Mouse (Mus musculus) hindlimb bud, embryonic 11.5 days (tissue): ENCODE results near the gene Rgl3.
A peak's percentile ranks its signal among the peaks of the same experiment; 100 is the strongest.

Experiments
- DNase-seq: peaks from one replicate; pipeline ENCODE4 v3.0.0-alpha.2; 2012; ENCODE audit warnings: low read depth, low spot score; ENCODE audit errors: extremely low spot score

The Rgl3 gene

GRCm38 (mm10) chr9:21948790-21949189, 40.5 kb downstream of the Rgl3 start:
- no peak for DNase-seq

DNA sequence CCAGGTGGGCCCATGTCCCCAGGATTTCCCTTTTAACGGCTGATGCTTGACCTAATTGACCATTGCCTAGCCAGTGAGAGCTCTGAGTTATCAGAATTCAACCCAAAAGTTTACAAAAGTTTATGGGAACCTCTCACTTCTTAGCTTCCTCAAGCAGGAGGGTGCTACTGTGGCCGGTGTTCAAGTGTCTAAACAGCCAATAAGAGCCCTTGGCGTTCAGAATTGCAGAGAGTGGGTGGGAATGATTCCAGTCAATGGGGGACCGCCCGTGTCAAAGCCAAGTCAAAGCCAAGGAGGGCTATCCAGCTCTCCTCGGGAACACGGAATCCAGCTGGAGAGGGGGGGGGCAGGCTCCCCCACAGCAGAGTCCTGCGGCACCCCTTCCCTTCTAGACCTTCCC, 41.1 kb downstream of the Rgl3 start:
- no peak for DNase-seq

DNA sequence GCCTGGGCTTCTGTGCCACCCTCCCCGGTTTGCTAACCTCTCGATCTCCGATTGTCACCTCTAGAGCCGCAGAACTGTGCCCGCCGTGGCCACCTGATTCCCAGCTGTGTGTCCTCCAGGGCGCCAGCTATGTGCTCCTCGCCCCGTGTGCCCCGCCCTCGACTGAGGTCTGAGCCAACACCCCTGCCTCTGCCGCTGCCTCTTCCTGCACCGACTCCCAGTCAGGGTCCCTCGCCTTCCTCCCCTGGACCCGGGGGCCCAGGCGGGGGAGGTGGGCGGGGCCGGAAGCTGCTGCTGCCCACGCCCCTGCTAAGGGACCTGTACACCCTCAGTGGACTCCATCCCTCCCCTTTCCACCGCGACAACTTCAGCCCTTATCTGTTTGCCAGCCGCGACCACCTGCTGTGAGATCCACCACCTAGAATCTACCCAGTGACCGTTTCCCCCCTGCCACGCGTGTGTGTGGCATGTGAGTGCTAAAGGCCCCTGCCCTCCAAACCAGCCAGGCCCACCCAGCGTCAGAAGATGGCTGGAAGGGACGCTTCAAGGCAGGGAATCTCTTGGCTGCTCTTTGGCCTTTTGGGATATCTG, 41.6 kb downstream of the Rgl3 start:
- no peak for DNase-seq

DNA sequence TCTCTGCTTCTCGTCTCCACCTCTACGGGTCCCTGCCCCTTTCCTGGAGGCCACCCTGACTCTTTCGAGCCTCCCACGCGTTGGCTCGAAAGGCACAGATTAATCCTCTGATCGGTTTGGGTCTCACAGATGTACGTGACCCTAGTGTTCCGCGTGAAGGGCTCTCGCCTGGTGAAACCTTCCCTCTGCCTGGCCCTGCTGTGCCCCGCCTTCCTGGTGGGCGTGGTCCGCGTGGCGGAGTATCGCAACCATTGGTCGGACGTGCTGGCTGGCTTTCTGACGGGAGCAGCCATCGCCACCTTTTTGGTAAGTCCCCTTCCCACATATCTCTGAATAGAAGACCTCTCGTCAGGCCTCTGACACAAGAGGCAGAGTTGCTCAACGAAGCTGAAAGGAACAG, 45.0 kb downstream of the Rgl3 start:
- no peak for DNase-seq

DNA sequence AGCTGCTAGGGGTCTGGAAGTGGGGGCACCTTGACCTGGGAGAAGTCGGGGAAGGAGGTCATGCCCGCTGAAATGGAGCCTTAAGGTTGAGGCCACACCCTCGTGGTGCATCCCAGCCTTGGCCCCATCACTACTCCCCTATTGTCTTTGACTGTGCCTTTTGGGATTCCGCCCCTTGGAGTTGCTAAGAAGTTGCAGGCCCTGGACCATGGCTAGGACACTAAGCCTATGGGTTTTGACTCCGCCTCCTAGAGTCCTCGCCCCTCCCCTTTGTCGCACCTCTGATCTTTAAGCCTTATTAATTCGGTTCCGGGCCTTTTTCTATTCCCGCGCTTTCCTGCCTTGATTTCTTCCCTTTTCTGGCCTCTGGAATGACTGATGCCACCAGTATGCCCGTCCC, 45.6 kb downstream of the Rgl3 start:
- no peak for DNase-seq

DNA sequence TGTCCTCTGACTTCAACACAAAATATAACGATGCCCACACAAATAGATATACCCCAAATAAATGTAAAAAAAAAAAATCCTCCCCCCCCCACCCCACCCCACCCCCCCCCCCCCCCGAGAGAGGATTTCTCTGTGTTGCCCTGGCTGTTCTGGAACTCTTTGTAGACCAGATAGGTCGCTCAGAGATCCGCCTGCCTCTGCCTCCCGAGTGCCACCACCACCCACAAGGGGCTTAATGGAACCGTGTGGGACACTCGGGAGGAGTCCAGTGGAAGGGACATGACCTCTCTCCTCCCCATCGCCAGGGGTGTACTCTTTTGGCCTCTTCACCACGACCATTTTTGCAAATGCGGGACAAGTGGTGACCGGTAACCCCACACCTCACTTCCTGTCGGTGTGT, 46.2 kb downstream of the Rgl3 start:
- no peak for DNase-seq

- no peak for DNase-seq
Measured at GRCm38 (mm10) chr9:21938234-21938855, 50.9 kb downstream of the Rgl3 start.

DNA sequence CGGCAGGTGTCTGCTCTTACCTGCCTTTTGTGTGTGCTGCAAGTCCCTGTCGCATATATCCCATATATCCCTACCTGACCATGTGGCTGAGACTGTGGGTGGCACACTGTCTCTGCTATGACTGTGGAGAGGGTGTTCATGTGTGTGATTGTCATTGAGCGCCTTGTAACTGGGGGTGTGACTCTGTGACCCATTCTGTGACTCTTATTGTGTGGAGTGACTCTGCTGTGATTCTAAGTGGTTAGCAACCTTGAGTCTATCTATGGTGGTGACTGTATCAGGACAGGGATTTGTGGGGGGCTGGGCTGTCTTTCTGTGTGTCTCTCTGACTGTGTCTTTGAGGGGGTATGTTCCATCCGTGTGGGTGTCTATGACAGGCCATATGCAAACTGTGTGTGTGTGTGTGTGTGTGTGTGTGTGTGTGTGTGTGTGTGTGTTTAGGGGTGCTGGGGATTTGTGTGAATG, 51.5 kb downstream of the Rgl3 start:
- no peak for DNase-seq

GRCm38 (mm10) chr9:21936692-21937570, 52.3 kb downstream of the Rgl3 start, which contains the start of gene Plppr2:
TSS of gene Plppr2 (plus strand) at chr9:21937033.
- DNase-seq, result peak; percentile 68

DNA sequence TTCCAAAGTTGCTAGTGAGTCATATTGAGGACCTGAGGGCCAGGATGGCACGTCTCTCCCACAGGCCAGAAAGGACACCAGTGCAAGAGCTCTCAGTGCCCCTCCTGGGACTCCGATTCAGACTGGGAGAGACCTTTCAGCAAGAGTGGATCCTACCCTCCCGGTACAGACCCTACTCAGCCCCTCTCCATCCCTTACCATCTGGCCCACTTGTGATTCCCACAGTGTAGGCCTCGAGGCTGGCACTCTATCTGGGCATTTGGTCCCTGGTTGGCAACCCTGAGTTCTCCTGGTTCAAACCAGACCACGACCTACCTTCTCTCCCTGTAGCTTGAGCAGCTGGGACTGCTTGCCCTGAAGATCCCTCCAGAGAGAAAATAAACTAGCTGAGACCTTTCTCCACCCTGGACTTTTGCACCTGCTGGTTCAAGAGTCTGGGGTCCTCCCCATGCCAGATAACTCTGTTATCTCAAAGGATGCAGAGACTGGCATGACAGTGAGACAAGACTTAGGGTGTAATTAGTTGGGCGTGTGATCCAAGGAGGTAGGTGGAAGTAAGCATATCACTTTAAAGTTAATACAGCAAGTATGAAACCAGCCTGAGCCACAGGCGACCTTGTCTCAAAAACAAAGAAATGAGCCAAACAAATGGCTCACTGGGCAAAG, 53.6 kb downstream of the Rgl3 start:
- no peak for DNase-seq

DNA sequence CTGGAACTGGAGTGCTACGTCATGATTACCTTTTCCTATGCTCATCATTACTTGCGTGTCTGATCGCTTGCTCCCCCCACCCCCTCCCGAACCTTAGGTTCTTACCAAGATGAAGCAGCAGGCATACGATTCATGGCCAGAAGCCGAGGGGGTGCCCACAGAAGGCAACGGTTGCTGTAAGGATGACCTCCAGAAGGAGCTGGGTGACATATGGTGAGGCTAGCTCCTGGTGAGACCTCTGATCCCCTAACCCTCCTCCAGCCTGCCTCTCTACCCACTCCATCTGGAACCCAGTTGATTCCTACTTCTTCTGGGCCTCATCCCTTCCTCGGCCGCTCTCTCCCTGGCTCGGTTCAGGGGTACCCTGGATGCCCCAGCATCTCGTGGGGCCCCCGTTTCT, 55.2 kb downstream of the Rgl3 start:
- DNase-seq, result no peak

- no peak for DNase-seq
Measured at GRCm38 (mm10) chr9:21932445-21933137, 56.7 kb downstream of the Rgl3 start.

DNA sequence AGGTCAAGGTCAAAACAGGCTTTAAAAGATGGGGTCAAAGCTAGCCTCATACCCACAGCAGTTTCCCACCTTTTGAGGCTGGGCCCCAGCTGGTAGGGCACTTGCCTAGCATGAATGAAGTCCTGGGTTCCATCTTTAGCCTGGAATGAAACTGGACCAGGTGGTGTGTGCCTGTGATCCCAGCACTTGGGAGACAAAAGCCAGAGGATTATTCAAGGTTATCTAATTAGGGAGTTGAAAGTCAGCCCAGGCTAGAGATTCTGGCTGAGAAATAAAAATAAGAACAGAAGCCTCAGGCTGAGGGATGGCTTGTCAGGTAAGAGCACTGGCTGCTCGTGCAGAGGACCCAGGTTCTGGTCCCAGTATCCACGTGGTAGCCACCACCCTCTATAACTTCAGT, 57.2 kb downstream of the Rgl3 start:
- no peak for DNase-seq

- no peak for DNase-seq
Measured at GRCm38 (mm10) chr9:21929208-21929607, 60.0 kb downstream of the Rgl3 start.

GRCm38 (mm10) chr9:21927208-21927753, 62.0 kb downstream of the Rgl3 start, which contains the start of the genes Ccdc159 and Tmem205:
TSS of gene Ccdc159 (plus strand) at chr9:21927471.
TSS of gene Tmem205 (minus strand) at chr9:21927556.
- peak; percentile 94 for DNase-seq

- no peak for DNase-seq
Measured at GRCm38 (mm10) chr9:21926784-21927183, 62.5 kb downstream of the Rgl3 start.

GRCm38 (mm10) chr9:21926155-21926554, 63.1 kb downstream of the Rgl3 start:
- DNase-seq, result no peak

GRCm38 (mm10) chr9:21925506-21925905, 63.7 kb downstream of the Rgl3 start:
- DNase-seq, result no peak

GRCm38 (mm10) chr9:21925034-21925433, 64.2 kb downstream of the Rgl3 start:
- DNase-seq, result no peak

DNA sequence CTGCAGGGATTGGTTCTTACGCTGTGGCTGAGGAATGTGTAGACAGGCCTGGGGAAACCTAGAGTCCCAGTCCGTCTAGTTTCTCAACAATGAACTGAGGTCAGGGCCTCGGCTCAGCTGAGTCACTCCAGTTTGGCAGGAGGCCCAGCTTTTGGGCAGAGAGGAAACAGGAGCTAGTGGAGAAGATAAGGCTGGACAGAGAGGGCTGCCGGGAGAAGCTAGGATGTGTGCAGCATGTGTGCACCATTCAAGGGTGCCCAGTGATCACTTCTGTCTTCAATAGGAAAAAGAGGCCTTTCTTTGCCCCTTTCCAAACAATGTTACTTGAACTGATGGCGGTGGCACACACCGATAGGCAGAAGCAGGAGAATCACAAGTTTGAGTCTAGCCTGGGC, 65.2 kb downstream of the Rgl3 start:
- DNase-seq, result no peak
